ENCODE assay signal across 11 mouse cellular contexts in genomic region chr3:88544514-88544913, GRCm38 (mm10). TPM values are rescaled to one million over a fixed set of nuclear protein-coding genes. Genes with fewer than 3 reads are reported as not detected.
A peak's percentile ranks its signal among the peaks of the same experiment; 100 is the strongest.
DNase-seq lines count a peak whose midpoint lies in the region; ATAC-seq and TF ChIP-seq lines count a peak whose summit lies in the region.
"Had no signal": no experiment of that assay in that cellular context is flagged by ENCODE, and none has a peak within 500 bp of the region (broad histone marks: within the 10 kb centered on the region; RNA-seq: fewer than 3 reads in every experiment).

No protein-coding gene starts in this region.

- no peaks in the 10 kb centered on the region for H3K9me3 ChIP-seq in kidney, embryonic 16.5 days (ENCODE audit: low read length)
- H3K9me3 ChIP-seq: neural tube, embryonic 13.5 days had no signal

- no peaks in the 10 kb centered on the region for H3K27me3 ChIP-seq in kidney, embryonic 16.5 days (ENCODE audit: insufficient read depth, low read length)
- H3K27me3 ChIP-seq: neural tube, embryonic 13.5 days had no signal

- intact Hi-C loops in left cerebral cortex, adult 2 months (cut with DNase I), result no loop called here
- intact Hi-C loops in left cerebral cortex, postnatal 4 days (cut with DNase I), result no loop called here
- intact Hi-C loops in left cerebral cortex, postnatal 36 days (cut with DNase I), result no loop called here

- no peak overlapping the region for H3K27ac ChIP-seq in left cerebral cortex, adult 2 months
- H3K27ac ChIP-seq in kidney, embryonic 16.5 days (ENCODE audit: low read length), result no peak overlapping the region
- H3K27ac ChIP-seq: neural tube, embryonic 13.5 days had no signal

- ATAC-seq in kidney, embryonic 16.5 days (ENCODE audit: low FRiP score, low TSS enrichment), result no peak

- H3K9ac ChIP-seq in kidney, embryonic 16.5 days (replicated peaks; ENCODE audit: low read length), result 0 out of 2 replicates have a peak overlapping the region, but pooled peaks have one; percentile 33
- H3K9ac ChIP-seq: neural tube, embryonic 13.5 days had no signal

- H3K4me1 ChIP-seq in kidney, embryonic 16.5 days (ENCODE audit: insufficient read depth, low read length), result peaks cover 9% of the 10 kb centered on the region; the same call in 1 of the 2 replicates

- peak; percentile 43 to 63 for DNase-seq in adrenal gland, postnatal 36 days
- no peak for DNase-seq in adrenal gland, adult 8-10 months
- no peak for DNase-seq in left cerebral cortex, adult 2 months (ENCODE audit: extremely low spot score in 1 of 2, low spot score in 2 of 2)
- DNase-seq in left cerebral cortex, postnatal 4 days, result no peak
- DNase-seq in retina, postnatal 1 day, result peak; percentile 66
- no peak for DNase-seq in left cerebral cortex, postnatal 36 days (ENCODE audit: low spot score in 2 of 2)
- DNase-seq in yolk sac, embryonic 10.5 days (ENCODE audit: low spot score), result no peak

- TF ChIP-seq CTCF in left cerebral cortex, adult 2 months (IDR thresholded peaks at IDR 0.05), result peak; percentile 37

- 36% methylated on average over 5 of the region's 5 CpGs for WGBS in kidney, embryonic 16.5 days

- H3K4me2 ChIP-seq in kidney, embryonic 16.5 days (replicated peaks; ENCODE audit: low read depth, low read length), result no peak overlapping the region
- H3K4me2 ChIP-seq: neural tube, embryonic 13.5 days had no signal

- peaks cover 4% of the 10 kb centered on the region; the same call in 1 of the 2 replicates for H3K36me3 ChIP-seq in kidney, embryonic 16.5 days (ENCODE audit: insufficient read depth, low read length)

- H3K4me3 ChIP-seq in left cerebral cortex, adult 2 months, result no peak overlapping the region
- no peak overlapping the region for H3K4me3 ChIP-seq in kidney, embryonic 16.5 days (ENCODE audit: low read length)
- H3K4me3 ChIP-seq: erythroblast, embryonic 14.5 days; neural tube, embryonic 13.5 days had no signal

RNA-seq across cellular contexts. Expression of gene Rab25, which starts 3.6 kb away (rescaled TPM):
- total RNA-seq in adrenal gland, postnatal 36 days (2021), result not detected
- total RNA-seq in adrenal gland, adult 8-10 months (2022), result not detected
- total RNA-seq in left cerebral cortex, adult 2 months (2021), result not detected
- under 1 TPM in 1 of 2 experiments, not detected in 1; 0.83 TPM for total RNA-seq in left cerebral cortex, postnatal 4 days (2021)
- polyA plus RNA-seq in kidney, embryonic 16.5 days (2015; fragmentation: Nextera tagmentation; extraction: Ambion mirVana), result 17.3 and 23.9 TPM in 2 replicates
- total RNA-seq in left cerebral cortex, postnatal 36 days (2021), result not detected
- total RNA-seq: left cerebral cortex, adult 18-20 months had no signal
- polyA plus RNA-seq: erythroblast, embryonic 14.5 days; neural tube, embryonic 13.5 days had no signal

RNA-seq across cellular contexts. Expression of gene Lamtor2, which starts 8.4 kb away (rescaled TPM):
- total RNA-seq in adrenal gland, postnatal 36 days (2021), result 100 to 1,000 TPM; 142 to 148 TPM
- 100 to 1,000 TPM; 138 to 164 (median 144) TPM for total RNA-seq in adrenal gland, adult 8-10 months (2022)
- total RNA-seq in left cerebral cortex, adult 2 months (2021), result 10 to 100 TPM; 98.3 to 99.1 TPM
- 100 to 1,000 TPM; 106 to 120 TPM for total RNA-seq in left cerebral cortex, postnatal 4 days (2021)
- polyA plus RNA-seq in kidney, embryonic 16.5 days (2015; fragmentation: Nextera tagmentation; extraction: Ambion mirVana), result 189 and 207 TPM in 2 replicates
- 100 to 1,000 TPM; 103 to 106 TPM for total RNA-seq in left cerebral cortex, postnatal 36 days (2021)

RNA-seq across cellular contexts. Expression of gene Ubqln4, which starts 9.0 kb away (rescaled TPM):
- total RNA-seq in adrenal gland, postnatal 36 days (2021), result 10 to 100 TPM; 73.3 to 74.2 TPM
- 10 to 100 TPM; 64.1 to 81.3 (median 66.7) TPM for total RNA-seq in adrenal gland, adult 8-10 months (2022)
- total RNA-seq in left cerebral cortex, adult 2 months (2021), result 100 to 1,000 TPM; 137 to 148 TPM
- 100 to 1,000 TPM in 1 of 2 experiments, 10 to 100 TPM in 1; 97.5 to 105 TPM for total RNA-seq in left cerebral cortex, postnatal 4 days (2021)
- 52.7 and 57.8 TPM in 2 replicates for polyA plus RNA-seq in kidney, embryonic 16.5 days (2015; fragmentation: Nextera tagmentation; extraction: Ambion mirVana)
- 100 to 1,000 TPM; 129 to 137 TPM for total RNA-seq in left cerebral cortex, postnatal 36 days (2021)

RNA-seq across cellular contexts. Expression of gene Mex3a, which starts 12.3 kb away (rescaled TPM):
- total RNA-seq in adrenal gland, postnatal 36 days (2021), result 1 to 10 TPM; 3.1 to 4.3 TPM
- total RNA-seq in adrenal gland, adult 8-10 months (2022), result 1 to 10 TPM; 2.8 to 4.3 (median 3.9) TPM
- 1 to 10 TPM; 3.2 TPM for total RNA-seq in left cerebral cortex, adult 2 months (2021)
- total RNA-seq in left cerebral cortex, postnatal 4 days (2021), result 10 to 100 TPM; 80.5 to 87.8 TPM
- 18.6 and 20.7 TPM in 2 replicates for polyA plus RNA-seq in kidney, embryonic 16.5 days (2015; fragmentation: Nextera tagmentation; extraction: Ambion mirVana)
- 1 to 10 TPM; 2.6 to 2.9 TPM for total RNA-seq in left cerebral cortex, postnatal 36 days (2021)

RNA-seq across cellular contexts. Expression of gene Ssr2, which starts 31.2 kb away (rescaled TPM):
- 100 to 1,000 TPM; 207 to 252 TPM for total RNA-seq in adrenal gland, postnatal 36 days (2021)
- 100 to 1,000 TPM; 139 to 217 (median 172) TPM for total RNA-seq in adrenal gland, adult 8-10 months (2022)
- total RNA-seq in left cerebral cortex, adult 2 months (2021), result 10 to 100 TPM; 90.2 to 90.3 TPM
- 100 to 1,000 TPM; 114 to 121 TPM for total RNA-seq in left cerebral cortex, postnatal 4 days (2021)
- 269 and 323 TPM in 2 replicates for polyA plus RNA-seq in kidney, embryonic 16.5 days (2015; fragmentation: Nextera tagmentation; extraction: Ambion mirVana)
- total RNA-seq in left cerebral cortex, postnatal 36 days (2021), result 10 to 100 TPM; 90.4 to 94.5 TPM

Comparison
In these comparisons a context has a peak if more than half of its experiments do, and no peak if none do; other contexts are left out.
1. DNase-seq: peak in adrenal gland, postnatal 36 days (2 of 2) and retina, postnatal 1 day (single experiment); none in adrenal gland, adult 8-10 months (single experiment), left cerebral cortex, adult 2 months (0 of 2), left cerebral cortex, postnatal 4 days (single experiment), left cerebral cortex, postnatal 36 days (0 of 2) and yolk sac, embryonic 10.5 days (single experiment).